Mouse (Mus musculus): ENCODE measurements around the gene D10Wsu102e.

Gene D10Wsu102e

GRCm38 (mm10) chr10:83359956-83360355, at the start of gene D10Wsu102e:
Gene D10Wsu102e (plus strand): TSS chr10:83360221.
- DNase-seq (ENCODE audit: low spot score) = peak; percentile 97

- DNase-seq (ENCODE audit: low spot score) = no peak
These were observed 49.7 kb upstream of the D10Wsu102e start for GRCm38 (mm10) chr10:83310356-83310755.

GRCm38 (mm10) chr10:83313033-83313432, 47.0 kb upstream of the D10Wsu102e start:
- DNase-seq (ENCODE audit: low spot score) = no peak

- DNase-seq (ENCODE audit: low spot score) = no peak
These were observed 39.6 kb upstream of the D10Wsu102e start for GRCm38 (mm10) chr10:83320396-83320795.

- no peak for DNase-seq (ENCODE audit: low spot score)
These were observed 39.2 kb upstream of the D10Wsu102e start for GRCm38 (mm10) chr10:83320870-83321269.

GRCm38 (mm10) chr10:83321528-83321927, 38.5 kb upstream of the D10Wsu102e start:
- DNase-seq (ENCODE audit: low spot score) = no peak

- DNase-seq (ENCODE audit: low spot score) = peak; percentile 21
These were observed 37.4 kb upstream of the D10Wsu102e start for GRCm38 (mm10) chr10:83322551-83323100.

- DNase-seq (ENCODE audit: low spot score) = no peak
These were observed 35.1 kb upstream of the D10Wsu102e start for GRCm38 (mm10) chr10:83324871-83325270.

GRCm38 (mm10) chr10:83325903-83326302, 34.1 kb upstream of the D10Wsu102e start:
- DNase-seq (ENCODE audit: low spot score) = no peak

- DNase-seq (ENCODE audit: low spot score) = no peak
These were observed 33.3 kb upstream of the D10Wsu102e start for GRCm38 (mm10) chr10:83326648-83327285.

GRCm38 (mm10) chr10:83328791-83329190, 31.2 kb upstream of the D10Wsu102e start:
- no peak for DNase-seq (ENCODE audit: low spot score)

GRCm38 (mm10) chr10:83330336-83330735, 29.7 kb upstream of the D10Wsu102e start:
- DNase-seq (ENCODE audit: low spot score) = no peak

GRCm38 (mm10) chr10:83331811-83332210, 28.2 kb upstream of the D10Wsu102e start:
- DNase-seq (ENCODE audit: low spot score) = no peak

- no peak for DNase-seq (ENCODE audit: low spot score)
These were observed 27.4 kb upstream of the D10Wsu102e start for GRCm38 (mm10) chr10:83332581-83332980.

- DNase-seq (ENCODE audit: low spot score) = no peak
These were observed 23.7 kb upstream of the D10Wsu102e start for GRCm38 (mm10) chr10:83336336-83336735.

GRCm38 (mm10) chr10:83337159-83337951, 22.7 kb upstream of the D10Wsu102e start, which contains the start of gene Slc41a2:
Gene Slc41a2 (minus strand): TSS chr10:83337882.
- peak; percentile 50 for DNase-seq (ENCODE audit: low spot score)

- DNase-seq (ENCODE audit: low spot score) = no peak
These were observed 21.9 kb upstream of the D10Wsu102e start for GRCm38 (mm10) chr10:83337971-83338598.

GRCm38 (mm10) chr10:83341226-83341625, 18.8 kb upstream of the D10Wsu102e start:
- DNase-seq (ENCODE audit: low spot score) = no peak

- DNase-seq (ENCODE audit: low spot score) = no peak
These were observed 16.9 kb upstream of the D10Wsu102e start for GRCm38 (mm10) chr10:83343171-83343570.

- DNase-seq (ENCODE audit: low spot score) = no peak
These were observed 16.0 kb upstream of the D10Wsu102e start for GRCm38 (mm10) chr10:83343828-83344685.

GRCm38 (mm10) chr10:83345693-83346358, 14.2 kb upstream of the D10Wsu102e start:
- no peak for DNase-seq (ENCODE audit: low spot score)

All from yolk sac, embryonic 10.5 days (tissue).